Mouse (Mus musculus) forebrain, embryonic 14.5 days (tissue): Measurements from ENCODE around the gene Tatdn3. TPM values are rescaled to one million over a fixed set of nuclear protein-coding genes. Genes with fewer than 3 reads are reported as not detected.

Experiments used
- ATAC-seq: fragments of 200-750 bp; cut with Nextera tagmentation; 2 replicates; pipeline ENCODE4 v1.8.0; 2017; ENCODE audit warnings: mild to moderate bottlenecking, moderate library complexity
- DNase-seq: peaks from one replicate; pipeline ENCODE4 v3.0.0-alpha.2; 2015; ENCODE audit warnings: low spot score
- H3K27ac ChIP-seq: fragments of 300-500 bp; sonication (generic); 2 replicates; pipeline ENCODE4 v1.5.1; 2014; ENCODE audit warnings: low read depth, mild to moderate bottlenecking, control low read depth, low read length, moderate library complexity
- H3K27me3 ChIP-seq: fragments of 300-500 bp; sonication (generic); replicated peaks from 2 replicates; pipeline ENCODE4 v1.6.1; 2014; ENCODE audit warnings: low read length, control low read depth, mixed read lengths; ENCODE audit not compliant: control insufficient read depth, insufficient read depth
- H3K36me3 ChIP-seq: fragments of 300-500 bp; sonication (generic); 2 replicates; pipeline ENCODE4 v1.6.1; 2014; ENCODE audit warnings: low read length, control low read depth; ENCODE audit not compliant: control insufficient read depth, insufficient read depth
- H3K4me1 ChIP-seq: fragments of 300-500 bp; sonication (generic); 2 replicates; pipeline ENCODE4 v1.6.1; 2014; ENCODE audit warnings: antibody characterized with exemption, low read length, control low read depth; ENCODE audit not compliant: control insufficient read depth, insufficient read depth
- H3K4me2 ChIP-seq: fragments of 300-500 bp; sonication (generic); 2 replicates; pipeline ENCODE4 v1.6.1; 2014; ENCODE audit warnings: mild to moderate bottlenecking, control low read depth, low read length
- H3K4me3 ChIP-seq: fragments of 300-500 bp; sonication (generic); 2 replicates; pipeline ENCODE4 v1.5.1; 2014; ENCODE audit warnings: low read depth, low read length, control low read depth
- H3K9ac ChIP-seq: fragments of 300-500 bp; sonication (generic); 2 replicates; pipeline ENCODE4 v1.6.1; 2014; ENCODE audit warnings: mild to moderate bottlenecking, low read length, control low read depth, moderate library complexity
- H3K9me3 ChIP-seq: fragments of 300-500 bp; sonication (generic); replicated peaks from 2 replicates; pipeline ENCODE4 v1.6.1; 2016; ENCODE audit warnings: low read length, control low read depth, mixed read lengths; ENCODE audit not compliant: control insufficient read depth
- WGBS: fragments of 180-500 bp; shearing (Covaris S2); extraction: QIAGEN DNeasy Blood & Tissue Kit; methylation state at CpG from one replicate; pipeline ENCODE4 v1.1.7; 2014; 5-methylcytosine and 5-hydroxymethylcytosine counted together
- polyA plus RNA-seq: library from polyadenylated mRNA; unstranded; fragments of >200 nt; fragmentation: Nextera tagmentation; extraction: Ambion mirVana; gene quantifications from 2 replicates; pipeline ENCODE4 v1.2.1, GENCODE M21; 2014

Gene Tatdn3
- polyA plus RNA-seq, 1 experiment from 2014 or later = 10.0 TPM

DNA sequence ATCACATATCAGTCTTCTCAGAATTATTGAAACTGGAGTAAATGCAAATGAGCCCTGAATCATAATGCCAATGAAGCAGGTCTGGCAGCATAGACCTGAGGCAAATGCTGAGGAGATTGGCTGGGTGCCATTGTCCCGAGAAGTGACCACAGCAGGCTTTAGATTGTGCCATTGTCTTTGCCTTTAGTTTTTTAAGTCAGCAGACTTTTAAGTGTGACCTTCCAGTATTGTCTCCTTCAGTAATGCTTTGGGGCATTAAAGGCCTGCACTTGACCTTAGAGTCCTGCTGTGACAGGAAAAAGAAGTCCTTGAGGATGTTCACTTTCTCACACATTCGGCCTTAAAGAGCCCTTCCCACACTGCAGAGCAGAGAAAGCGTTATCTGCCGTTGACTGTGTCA is 7.5 kb upstream of the Tatdn3 start:
- Histone ChIP-seq H3K4me1 (no peaks in the 10 kb centered on the region), H3K9me3 (no peaks in the 10 kb centered on the region), H3K27me3 (no peaks in the 10 kb centered on the region), H3K27ac (no peak overlapping the region), H3K9ac (no peak overlapping the region), H3K4me3 (no peak overlapping the region), H3K4me2 (no peak overlapping the region), H3K36me3 (peaks cover 75% of the 10 kb centered on the region)
- no peak for ATAC-seq
- 90% methylated on average over 4 of the region's 4 CpGs for WGBS
- no peak for DNase-seq

DNA sequence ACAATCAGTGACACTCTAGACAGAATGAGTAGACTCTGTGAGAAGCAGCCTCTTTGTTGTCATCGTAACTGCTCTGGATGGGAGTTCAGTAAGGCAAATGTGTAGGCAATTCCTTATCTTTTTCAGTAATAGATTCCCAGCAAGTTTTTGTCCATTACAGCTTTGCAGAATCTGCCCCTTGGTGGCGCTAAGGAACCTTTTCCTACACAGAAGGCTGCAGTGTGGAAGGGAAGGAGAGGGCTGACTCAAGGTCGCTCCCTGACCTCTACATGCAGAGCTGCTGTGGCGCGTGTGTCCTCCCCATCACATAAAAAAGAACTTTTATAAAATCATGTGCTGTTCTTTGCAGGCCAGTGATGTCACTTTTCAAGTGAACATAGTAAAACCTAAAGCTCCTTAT is 5.6 kb upstream of the Tatdn3 start:
- no peak overlapping the region for H3K4me3 ChIP-seq
- no peak for ATAC-seq
- H3K4me1 ChIP-seq = peaks cover 6% of the 10 kb centered on the region; the same call in 1 of the 2 replicates
- no peak overlapping the region for H3K9ac ChIP-seq
- 76% methylated on average over 5 of the region's 5 CpGs for WGBS
- no peak for DNase-seq
- peaks cover 64% of the 10 kb centered on the region for H3K36me3 ChIP-seq
- H3K9me3 ChIP-seq = no peaks in the 10 kb centered on the region
- no peak overlapping the region for H3K27ac ChIP-seq
- no peak overlapping the region for H3K4me2 ChIP-seq
- no peaks in the 10 kb centered on the region for H3K27me3 ChIP-seq

DNA sequence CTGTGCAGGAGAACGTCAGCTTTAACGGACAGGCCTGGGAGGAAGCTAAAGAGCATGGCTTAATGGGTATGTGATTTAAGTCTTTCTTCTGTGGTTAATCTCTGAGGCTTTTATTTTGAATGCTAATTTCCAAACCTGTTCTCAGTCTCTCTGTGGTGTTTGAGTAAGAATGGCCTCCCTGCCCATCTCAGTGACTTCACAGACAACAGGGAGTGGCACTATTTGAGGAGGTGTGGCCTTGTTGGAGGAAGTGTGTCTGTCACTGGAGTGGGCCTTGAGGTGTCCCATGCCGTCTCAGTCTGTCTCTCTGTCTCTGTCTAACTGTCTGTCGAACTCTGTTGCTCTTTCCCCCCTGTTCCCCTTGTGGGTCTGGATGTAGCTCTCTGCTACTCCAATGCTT is 2.5 kb upstream of the Tatdn3 start:
- peaks cover 9% of the 10 kb centered on the region; the same call in 1 of the 2 replicates for H3K4me1 ChIP-seq
- no peaks in the 10 kb centered on the region for H3K9me3 ChIP-seq

DNA sequence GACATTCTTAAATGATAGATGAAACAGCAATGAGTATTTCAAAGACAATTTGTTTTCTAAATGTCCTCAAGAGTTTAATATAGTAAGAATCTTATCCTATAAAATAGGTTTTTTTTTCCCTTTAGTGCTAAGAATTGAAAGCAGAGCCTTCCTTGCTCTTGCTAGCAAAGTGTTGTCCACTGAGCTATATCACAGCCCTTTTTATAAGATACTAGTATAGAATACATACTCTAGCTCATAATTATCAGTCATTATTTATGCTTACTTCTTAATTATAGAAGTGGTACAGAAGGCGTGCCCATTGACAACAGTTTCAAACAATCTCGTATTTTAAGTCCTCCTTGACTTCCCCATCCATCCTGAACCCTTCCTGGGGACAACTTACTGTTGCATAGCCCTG is 1.8 kb upstream of the Tatdn3 start:
- no peak for ATAC-seq
- WGBS = 94% methylated on average over 2 of the region's 2 CpGs

More for the DNA sequence above, 2.5 kb upstream of the Tatdn3 start:
- Histone ChIP-seq H3K36me3 (peaks cover 34% of the 10 kb centered on the region; the same call in 1 of the 2 replicates), H3K27me3 (no peaks in the 10 kb centered on the region), H3K4me2 (no peak overlapping the region), H3K4me3 (no peak overlapping the region), H3K27ac (no peak overlapping the region), H3K9ac (no peak overlapping the region)
- WGBS = 81% methylated on average over 4 of the region's 4 CpGs
- ATAC-seq = no peak
- DNase-seq = no peak

DNA sequence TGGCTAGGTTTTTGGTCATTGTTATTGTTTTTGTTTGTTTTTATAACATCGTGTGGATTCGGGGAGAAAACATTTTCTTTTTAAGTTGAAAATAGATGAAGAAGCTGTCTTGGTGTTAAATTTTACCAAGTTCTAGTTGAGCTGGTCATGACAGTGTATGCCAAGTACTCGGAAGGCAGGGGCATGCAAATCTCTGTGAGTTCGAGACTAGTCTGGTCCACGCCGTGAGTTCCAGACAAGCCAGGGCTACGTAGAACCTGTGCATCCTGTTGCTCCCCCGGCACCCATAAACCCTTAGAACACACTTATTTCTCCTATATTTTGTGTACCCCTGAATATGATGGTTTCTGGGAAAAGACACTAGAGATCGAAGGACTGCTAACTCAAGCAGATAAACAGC is 968 bp upstream of the Tatdn3 start:
- no peaks in the 10 kb centered on the region for H3K9me3 ChIP-seq
- H3K27me3 ChIP-seq = no peaks in the 10 kb centered on the region
- H3K4me2 ChIP-seq = peak overlapping the region; percentile 79
- peak overlapping the region; percentile 74 for H3K4me3 ChIP-seq
- peak overlapping the region; percentile 71; the same call in 1 of the 2 replicates for H3K9ac ChIP-seq
- 65% methylated on average over 9 of the region's 9 CpGs for WGBS
- peaks cover 21% of the 10 kb centered on the region; the same call in 1 of the 2 replicates for H3K36me3 ChIP-seq
- DNase-seq = no peak
- H3K27ac ChIP-seq = no peak overlapping the region
- ATAC-seq = no peak
- peaks cover 9% of the 10 kb centered on the region; the same call in 1 of the 2 replicates for H3K4me1 ChIP-seq

More for the DNA sequence above, 1.8 kb upstream of the Tatdn3 start:
- no peaks in the 10 kb centered on the region for H3K9me3 ChIP-seq
- H3K4me3 ChIP-seq = no peak overlapping the region
- no peak for DNase-seq
- peaks cover 9% of the 10 kb centered on the region; the same call in 1 of the 2 replicates for H3K4me1 ChIP-seq
- H3K9ac ChIP-seq = no peak overlapping the region
- peaks cover 27% of the 10 kb centered on the region; the same call in 1 of the 2 replicates for H3K36me3 ChIP-seq
- no peaks in the 10 kb centered on the region for H3K27me3 ChIP-seq
- no peak overlapping the region for H3K27ac ChIP-seq
- H3K4me2 ChIP-seq = no peak overlapping the region

DNA sequence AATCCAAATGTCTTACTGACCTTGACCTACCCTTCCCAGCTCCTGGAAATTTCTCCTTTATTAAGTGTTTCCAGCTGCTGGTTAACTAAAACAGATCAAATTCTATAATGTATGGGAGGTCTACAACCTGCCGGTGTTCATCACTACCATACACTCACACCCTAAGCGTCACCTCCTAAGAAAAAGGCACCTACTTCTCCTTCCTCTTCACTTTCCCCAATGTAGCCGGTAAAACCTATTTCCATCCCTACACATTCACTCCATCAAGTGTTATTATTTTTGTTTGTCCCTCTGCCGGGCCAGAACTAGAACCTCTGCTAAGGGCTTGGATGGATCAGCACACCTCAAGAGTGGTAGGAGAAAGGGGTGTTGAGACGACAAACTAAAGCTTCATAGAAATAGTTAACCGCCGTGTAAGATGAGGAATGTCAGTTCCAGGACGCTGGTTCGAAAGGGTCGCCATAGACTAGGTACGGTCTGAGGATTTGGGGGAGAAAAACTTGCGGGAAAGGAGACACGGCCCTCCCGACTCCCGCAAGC is 421 bp downstream of the Tatdn3 start:
- Histone ChIP-seq H3K27ac (no peak overlapping the region), H3K4me3 (peak overlapping the region; percentile 74), H3K27me3 (no peaks in the 10 kb centered on the region), H3K4me2 (peak overlapping the region; percentile 56), H3K36me3 (peaks cover 10% of the 10 kb centered on the region; the same call in 1 of the 2 replicates), H3K9ac (peak overlapping the region; percentile 69), H3K9me3 (no peaks in the 10 kb centered on the region), H3K4me1 (peaks cover 9% of the 10 kb centered on the region; the same call in 1 of the 2 replicates)
- 7% methylated on average over 15 of the region's 15 CpGs for WGBS
- DNase-seq (no peak), ATAC-seq (no peak; the same call in 1 of the 2 replicates)

DNA sequence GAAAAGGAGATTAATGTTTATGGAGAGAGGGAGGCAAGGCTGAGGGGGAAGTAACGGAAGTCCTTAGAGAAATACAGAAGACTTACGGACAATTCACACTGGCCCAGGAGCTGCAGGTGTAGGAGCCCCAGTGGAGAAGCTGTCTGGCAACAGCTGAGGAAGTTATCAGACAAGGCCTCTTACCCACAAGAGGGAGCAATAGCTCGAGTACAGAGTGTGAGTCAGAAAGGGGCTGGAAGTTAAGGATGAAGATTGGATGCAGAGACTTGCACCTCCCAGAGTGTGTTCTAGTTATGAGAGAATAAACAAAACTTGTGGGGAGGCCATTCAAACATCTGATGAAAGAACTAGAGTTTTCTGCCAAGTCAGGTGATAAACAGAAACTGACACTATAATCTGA is 5.3 kb downstream of the Tatdn3 start:
- H3K4me2 ChIP-seq = no peak overlapping the region
- DNase-seq (no peak), ATAC-seq (no peak)
- no peaks in the 10 kb centered on the region for H3K27me3 ChIP-seq
- H3K9me3 ChIP-seq = no peaks in the 10 kb centered on the region
- WGBS = 68% methylated on average over 3 of the region's 3 CpGs
- H3K9ac ChIP-seq = no peak overlapping the region
- H3K27ac ChIP-seq = no peak overlapping the region
- H3K4me1 ChIP-seq = no peaks in the 10 kb centered on the region
- H3K36me3 ChIP-seq = no peaks in the 10 kb centered on the region
- no peak overlapping the region for H3K4me3 ChIP-seq

DNA sequence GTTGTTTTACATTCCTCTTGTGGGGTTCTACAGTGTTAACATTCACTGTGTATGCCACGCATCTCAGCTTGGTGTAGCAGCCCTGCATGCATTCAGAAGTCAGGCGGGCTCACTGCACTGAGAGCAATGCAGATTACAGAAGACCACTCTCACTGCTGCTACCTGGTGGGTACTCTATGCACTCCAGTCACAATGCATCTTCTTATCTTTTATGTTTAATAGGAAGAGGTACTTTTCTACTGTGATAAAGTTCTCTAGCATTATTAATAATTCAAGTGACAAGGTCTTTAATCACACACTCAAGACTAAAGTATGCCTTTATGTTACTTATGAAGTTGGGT is 7.2 kb downstream of the Tatdn3 start:
- no peaks in the 10 kb centered on the region for H3K36me3 ChIP-seq
- no peak for DNase-seq
- 58% methylated on average over 2 of the region's 2 CpGs for WGBS
- H3K4me1 ChIP-seq = no peaks in the 10 kb centered on the region
- H3K27ac ChIP-seq = no peak overlapping the region
- no peak overlapping the region for H3K9ac ChIP-seq
- H3K27me3 ChIP-seq = no peaks in the 10 kb centered on the region
- H3K4me3 ChIP-seq = no peak overlapping the region
- no peaks in the 10 kb centered on the region for H3K9me3 ChIP-seq
- ATAC-seq = no peak
- no peak overlapping the region for H3K4me2 ChIP-seq

DNA sequence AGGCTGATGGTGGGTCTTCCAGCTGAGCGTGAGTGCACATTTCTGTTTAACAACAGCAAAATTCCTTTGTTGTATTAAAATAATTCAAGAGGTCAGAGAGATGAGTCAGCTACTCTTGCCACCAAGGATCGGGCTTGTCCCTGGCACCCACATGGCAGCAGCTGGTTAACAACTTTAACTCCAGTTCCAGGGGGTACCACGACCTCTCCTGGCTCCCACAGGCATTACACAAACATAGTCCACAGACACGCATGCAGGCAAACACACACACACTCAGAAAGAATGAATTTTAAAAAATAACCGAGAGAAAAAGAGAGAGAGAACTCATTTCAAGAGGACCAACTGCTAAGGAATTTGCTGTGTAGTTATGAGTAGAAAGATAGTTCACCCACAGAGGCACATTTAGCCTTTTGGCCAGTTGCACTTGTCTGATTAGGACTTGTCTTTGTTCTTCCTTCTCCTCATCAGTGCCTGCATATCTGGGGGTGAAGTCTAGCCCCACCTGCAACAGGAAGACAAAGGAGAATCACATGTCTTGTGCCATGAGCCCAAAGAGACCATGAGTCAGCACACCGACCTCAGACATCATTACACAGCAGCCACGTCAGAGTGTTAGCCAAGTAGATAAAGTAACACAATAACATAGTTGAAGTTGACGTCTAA is 7.7 kb downstream of the Tatdn3 start:
- no peak for ATAC-seq
- H3K36me3 ChIP-seq = no peaks in the 10 kb centered on the region
- H3K4me2 ChIP-seq = no peak overlapping the region
- H3K27ac ChIP-seq = no peak overlapping the region
- 74% methylated on average over 8 of the region's 8 CpGs for WGBS
- H3K9me3 ChIP-seq = no peaks in the 10 kb centered on the region
- no peak for DNase-seq
- H3K4me3 ChIP-seq = no peak overlapping the region
- H3K4me1 ChIP-seq = no peaks in the 10 kb centered on the region
- H3K27me3 ChIP-seq = no peaks in the 10 kb centered on the region
- no peak overlapping the region for H3K9ac ChIP-seq
